10 mouse cellular contexts compared by ENCODE assay signal in the genomic region with DNA sequence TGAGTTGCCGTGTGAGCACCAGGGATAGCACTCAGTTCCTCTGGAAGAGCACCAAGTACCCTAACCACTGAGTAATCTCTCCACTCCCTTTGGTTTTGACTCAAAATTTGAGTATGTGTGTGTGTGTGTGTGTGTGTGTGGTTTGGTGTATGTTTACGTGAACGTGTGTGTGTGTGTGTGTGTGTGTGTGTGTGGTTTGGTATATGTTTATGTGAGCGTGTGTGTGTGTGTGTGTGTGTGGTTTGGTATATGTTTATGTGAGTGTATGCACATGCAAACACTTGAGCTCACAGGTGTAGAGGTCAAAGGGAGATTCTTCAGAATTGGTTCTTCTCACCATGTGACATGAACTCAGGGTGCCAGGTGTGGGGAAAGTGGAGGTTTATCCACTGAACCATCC. TPM values are rescaled to one million over a fixed set of nuclear protein-coding genes. Genes with fewer than 3 reads are reported as not detected.
A peak's percentile ranks its signal among the peaks of the same experiment; 100 is the strongest.
DNase-seq lines count a peak whose midpoint lies in the region; ATAC-seq and TF ChIP-seq lines count a peak whose summit lies in the region.
"Had no signal": no experiment of that assay in that cellular context is flagged by ENCODE, and none has a peak within 500 bp of the region (broad histone marks: within the 10 kb centered on the region; RNA-seq: fewer than 3 reads in every experiment).

No protein-coding gene starts in this region.

- no peak overlapping the region for H3K9ac ChIP-seq in lung, embryonic 16.5 days (ENCODE audit: low read length)
- no peak overlapping the region for H3K9ac ChIP-seq in forebrain, postnatal 0 days
- H3K9ac ChIP-seq in limb, embryonic 15.5 days, result no peak overlapping the region
- H3K9ac ChIP-seq in stomach, embryonic 14.5 days (replicated peaks; ENCODE audit: low read depth, low read length), result no peak overlapping the region

- no peaks in the 10 kb centered on the region for H3K36me3 ChIP-seq in lung, embryonic 16.5 days (ENCODE audit: control insufficient read depth, insufficient read depth, low read length)
- H3K36me3 ChIP-seq in forebrain, postnatal 0 days (ENCODE audit: insufficient read depth), result no peaks in the 10 kb centered on the region
- H3K36me3 ChIP-seq in limb, embryonic 15.5 days, result no peaks in the 10 kb centered on the region
- H3K36me3 ChIP-seq in stomach, embryonic 14.5 days (ENCODE audit: control insufficient read depth, insufficient read depth, low read length), result no peaks in the 10 kb centered on the region

- no peaks in the 10 kb centered on the region for H3K27me3 ChIP-seq in lung, embryonic 16.5 days (ENCODE audit: control insufficient read depth, insufficient read depth, low read depth, low read length)
- H3K27me3 ChIP-seq in forebrain, postnatal 0 days (ENCODE audit: insufficient read depth, low read length), result no peaks in the 10 kb centered on the region
- no peaks in the 10 kb centered on the region for H3K27me3 ChIP-seq in limb, embryonic 15.5 days
- no peaks in the 10 kb centered on the region for H3K27me3 ChIP-seq in stomach, embryonic 14.5 days (ENCODE audit: control insufficient read depth, insufficient read depth, low read length)

- WGBS in lung, embryonic 16.5 days, result 63% methylated on average over 4 of the region's 4 CpGs
- WGBS in forebrain, postnatal 0 days, result 56% methylated on average over 4 of the region's 4 CpGs
- WGBS in limb, embryonic 15.5 days, result 56% methylated on average over 4 of the region's 4 CpGs
- 63% methylated on average over 4 of the region's 4 CpGs for WGBS in stomach, embryonic 14.5 days

- no peak overlapping the region for H3K27ac ChIP-seq in lung, embryonic 16.5 days (ENCODE audit: low read length)
- H3K27ac ChIP-seq in forebrain, postnatal 0 days (ENCODE audit: low read depth, low read length), result no peak overlapping the region
- no peak overlapping the region for H3K27ac ChIP-seq in limb, embryonic 15.5 days
- no peak overlapping the region for H3K27ac ChIP-seq in stomach, embryonic 14.5 days (ENCODE audit: low read length)

- no peak overlapping the region for H3K4me2 ChIP-seq in lung, embryonic 16.5 days (ENCODE audit: low read depth, low read length)
- H3K4me2 ChIP-seq in forebrain, postnatal 0 days (ENCODE audit: low read depth), result no peak overlapping the region
- no peak overlapping the region for H3K4me2 ChIP-seq in limb, embryonic 15.5 days
- no peak overlapping the region for H3K4me2 ChIP-seq in stomach, embryonic 14.5 days (replicated peaks; ENCODE audit: low read depth, low read length)

- H3K4me1 ChIP-seq in lung, embryonic 16.5 days (replicated peaks; ENCODE audit: control insufficient read depth, insufficient read depth, low read length), result no peaks in the 10 kb centered on the region
- no peaks in the 10 kb centered on the region for H3K4me1 ChIP-seq in forebrain, postnatal 0 days (ENCODE audit: insufficient read depth)
- no peaks in the 10 kb centered on the region for H3K4me1 ChIP-seq in limb, embryonic 15.5 days
- no peaks in the 10 kb centered on the region for H3K4me1 ChIP-seq in stomach, embryonic 14.5 days (ENCODE audit: control insufficient read depth, insufficient read depth, low read length)

- DNase-seq in lung, adult 18-20 months, result no peak
- DNase-seq in forebrain, postnatal 0 days, result no peak
- DNase-seq in gastrocnemius, postnatal 14 days, result no peak
- no peak for DNase-seq in embryo, embryonic 11 days
- no peak for DNase-seq in gastrocnemius, adult 8-10 months (ENCODE audit: low spot score in 2 of 2)

- H3K4me3 ChIP-seq in lung, embryonic 16.5 days (ENCODE audit: low read length), result no peak overlapping the region
- H3K4me3 ChIP-seq in forebrain, postnatal 0 days (ENCODE audit: low read depth, low read length), result no peak overlapping the region
- no peak overlapping the region for H3K4me3 ChIP-seq in limb, embryonic 15.5 days
- H3K4me3 ChIP-seq in stomach, embryonic 14.5 days (ENCODE audit: low read depth, low read length), result no peak overlapping the region

- no peaks in the 10 kb centered on the region for H3K9me3 ChIP-seq in lung, embryonic 16.5 days (ENCODE audit: control insufficient read depth, low read length)
- H3K9me3 ChIP-seq in forebrain, postnatal 0 days (ENCODE audit: low read length), result no peaks in the 10 kb centered on the region
- H3K9me3 ChIP-seq in limb, embryonic 15.5 days, result no peaks in the 10 kb centered on the region
- H3K9me3 ChIP-seq in stomach, embryonic 14.5 days (ENCODE audit: control insufficient read depth, low read depth, low read length), result no peaks in the 10 kb centered on the region

- no peak for TF ChIP-seq CTCF in forebrain, postnatal 0 days (IDR thresholded peaks at IDR 0.05; ENCODE audit: low read depth)

- peak; percentile 81 for ATAC-seq in lung, embryonic 16.5 days (ENCODE audit: low read depth)
- ATAC-seq in forebrain, postnatal 0 days, result peak; percentile 84
- 0 out of 2 replicates have a peak, but pooled peaks have one; percentile 82 for ATAC-seq in limb, embryonic 15.5 days (ENCODE audit: insufficient number of reproducible peaks, low FRiP score, low TSS enrichment, low read depth)
- peak; percentile 86 for ATAC-seq in stomach, embryonic 14.5 days (ENCODE audit: insufficient number of reproducible peaks, insufficient read depth, low FRiP score, low read depth)

- intact Hi-C loops in gastrocnemius, postnatal 14 days (cut with DNase I; ENCODE audit: low total_unique reads), result no loop called here

RNA-seq across cellular contexts. Expression of a gene that starts 11.7 kb away (rescaled TPM):
- polyA plus RNA-seq in lung, embryonic 16.5 days (2015; fragmentation: Nextera tagmentation; extraction: Ambion mirVana), result 1.1 and 2.2 TPM in 2 replicates
- not detected in 2 replicates for total RNA-seq in forebrain, postnatal 0 days (2014; rRNA removed)
- 0.22 and 0.29 TPM in 2 replicates for polyA plus RNA-seq in forebrain, postnatal 0 days (2015; fragmentation: Nextera tagmentation; extraction: Ambion mirVana)
- polyA plus RNA-seq in limb, embryonic 15.5 days (2015; fragmentation: Nextera tagmentation; extraction: Ambion mirVana), result 0.26 and 0.47 TPM in 2 replicates
- 1.2 and 1.6 TPM in 2 replicates for polyA plus RNA-seq in stomach, embryonic 14.5 days (2014; fragmentation: Nextera tagmentation; extraction: Ambion mirVana)
- not detected for total RNA-seq in gastrocnemius, postnatal 14 days (2021)
- not detected for total RNA-seq in gastrocnemius, adult 8-10 months (2022)
- total RNA-seq: left cerebral cortex, postnatal 36 days had no signal
- polyA plus RNA-seq: spleen, adult 2 months had no signal

RNA-seq across cellular contexts. Expression of a gene that starts 31.0 kb away (rescaled TPM):
- polyA plus RNA-seq in lung, embryonic 16.5 days (2015; fragmentation: Nextera tagmentation; extraction: Ambion mirVana), result 6.9 and 7.7 TPM in 2 replicates
- 97.8 and 103 TPM in 2 replicates for total RNA-seq in forebrain, postnatal 0 days (2014; rRNA removed)
- polyA plus RNA-seq in forebrain, postnatal 0 days (2015; fragmentation: Nextera tagmentation; extraction: Ambion mirVana), result 36.6 and 42.4 TPM in 2 replicates
- polyA plus RNA-seq in limb, embryonic 15.5 days (2015; fragmentation: Nextera tagmentation; extraction: Ambion mirVana), result 11.4 and 11.6 TPM in 2 replicates
- 14.9 and 15.3 TPM in 2 replicates for polyA plus RNA-seq in stomach, embryonic 14.5 days (2014; fragmentation: Nextera tagmentation; extraction: Ambion mirVana)
- under 1 TPM; 0.55 to 0.78 TPM for total RNA-seq in gastrocnemius, postnatal 14 days (2021)
- total RNA-seq in gastrocnemius, adult 8-10 months (2022), result under 1 TPM; 0.12 to 0.46 (median 0.24) TPM

RNA-seq across cellular contexts. Expression of a gene that starts 40.9 kb away (rescaled TPM):
- 27.3 and 30.9 TPM in 2 replicates for polyA plus RNA-seq in lung, embryonic 16.5 days (2015; fragmentation: Nextera tagmentation; extraction: Ambion mirVana)
- total RNA-seq in forebrain, postnatal 0 days (2014; rRNA removed), result 42.6 and 56.4 TPM in 2 replicates
- 22.2 and 26.3 TPM in 2 replicates for polyA plus RNA-seq in forebrain, postnatal 0 days (2015; fragmentation: Nextera tagmentation; extraction: Ambion mirVana)
- polyA plus RNA-seq in limb, embryonic 15.5 days (2015; fragmentation: Nextera tagmentation; extraction: Ambion mirVana), result 21.8 and 23.5 TPM in 2 replicates
- 24.6 and 27.2 TPM in 2 replicates for polyA plus RNA-seq in stomach, embryonic 14.5 days (2014; fragmentation: Nextera tagmentation; extraction: Ambion mirVana)
- 10 to 100 TPM in 1 of 2 experiments, 1 to 10 TPM in 1; 7.9 to 11.1 TPM for total RNA-seq in gastrocnemius, postnatal 14 days (2021)
- total RNA-seq in gastrocnemius, adult 8-10 months (2022), result 1 to 10 TPM; 5.8 to 9.8 (median 7.9) TPM

RNA-seq across cellular contexts. Expression of a gene that starts 55.9 kb away (rescaled TPM):
- polyA plus RNA-seq in lung, embryonic 16.5 days (2015; fragmentation: Nextera tagmentation; extraction: Ambion mirVana), result 48.0 and 53.0 TPM in 2 replicates
- 63.5 and 77.6 TPM in 2 replicates for total RNA-seq in forebrain, postnatal 0 days (2014; rRNA removed)
- 69.8 and 80.5 TPM in 2 replicates for polyA plus RNA-seq in forebrain, postnatal 0 days (2015; fragmentation: Nextera tagmentation; extraction: Ambion mirVana)
- 50.8 and 53.3 TPM in 2 replicates for polyA plus RNA-seq in limb, embryonic 15.5 days (2015; fragmentation: Nextera tagmentation; extraction: Ambion mirVana)
- polyA plus RNA-seq in stomach, embryonic 14.5 days (2014; fragmentation: Nextera tagmentation; extraction: Ambion mirVana), result 34.3 and 39.0 TPM in 2 replicates
- total RNA-seq in gastrocnemius, postnatal 14 days (2021), result 10 to 100 TPM; 16.5 to 17.4 TPM
- total RNA-seq in gastrocnemius, adult 8-10 months (2022), result 10 to 100 TPM; 21.5 to 23.2 (median 22.0) TPM
